Comparison of ENCODE assay signal across 15 mouse cellular contexts in the genomic region with DNA sequence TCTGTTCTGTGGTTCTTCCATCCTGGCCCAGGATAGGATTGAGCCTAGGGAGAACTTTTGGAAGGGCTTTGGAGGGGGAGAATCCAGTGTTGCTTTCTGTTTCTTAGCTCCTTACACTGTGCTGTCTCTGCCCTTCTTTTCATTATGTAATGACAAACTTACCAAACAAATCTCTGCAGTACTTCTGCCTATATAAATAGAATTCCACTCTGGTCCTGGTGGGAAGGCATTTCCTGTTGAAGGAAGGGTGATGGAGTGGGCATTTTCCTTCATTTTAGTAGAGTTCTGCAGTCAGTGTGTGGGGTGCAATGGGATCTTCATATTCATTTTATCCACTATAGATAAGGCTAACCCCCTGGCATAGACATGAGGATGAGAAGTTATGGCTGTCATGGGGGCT.
"Had no signal": no experiment of that assay in that cellular context is flagged by ENCODE, and none has a peak within 500 bp of the region (broad histone marks: within the 10 kb centered on the region; RNA-seq: fewer than 3 reads in every experiment).

No protein-coding gene starts in this region.

- DNase-seq: retina, postnatal 1 day; right cerebral cortex, adult 18-20 months; right cerebral cortex, postnatal 14 days; right cerebral cortex, postnatal 25 days; right cerebral cortex, postnatal 4 days; spleen, adult 18-20 months; thymus, adult 18-20 months; thymus, adult 2 months; thymus, postnatal 14 days; thymus, postnatal 25 days; thymus, postnatal 36 days; thymus, postnatal 4 days had no signal

- H3K9me3 ChIP-seq: neural tube, embryonic 15.5 days; stomach, embryonic 15.5 days had no signal

- H3K4me1 ChIP-seq: neural tube, embryonic 15.5 days; stomach, embryonic 15.5 days had no signal

- H3K36me3 ChIP-seq: neural tube, embryonic 15.5 days; stomach, embryonic 15.5 days had no signal

- H3K4me3 ChIP-seq: neural tube, embryonic 15.5 days; stomach, embryonic 15.5 days had no signal

- H3K27ac ChIP-seq: neural tube, embryonic 15.5 days; stomach, embryonic 15.5 days; stomach, postnatal 0 days had no signal

- H3K4me2 ChIP-seq: neural tube, embryonic 15.5 days; stomach, embryonic 15.5 days had no signal

- H3K9ac ChIP-seq: neural tube, embryonic 15.5 days; stomach, embryonic 15.5 days had no signal

- H3K27me3 ChIP-seq: neural tube, embryonic 15.5 days; stomach, embryonic 15.5 days had no signal
